ENCODE assay signal across 30 mouse cellular contexts in genomic region chr5:130355223-130355622, GRCm38 (mm10). TPM values are rescaled to one million over a fixed set of nuclear protein-coding genes. Genes with fewer than 3 reads are reported as not detected.
A peak's percentile ranks its signal among the peaks of the same experiment; 100 is the strongest.
DNase-seq lines count a peak whose midpoint lies in the region; ATAC-seq and TF ChIP-seq lines count a peak whose summit lies in the region.
"Had no signal": no experiment of that assay in that cellular context is flagged by ENCODE, and none has a peak within 500 bp of the region (broad histone marks: within the 10 kb centered on the region; RNA-seq: fewer than 3 reads in every experiment).

No protein-coding gene starts in this region.

- no peak for TF ChIP-seq EP300 in CH12.LX (IDR thresholded peaks at IDR 0.05; ENCODE audit: low read length)
- no peak for TF ChIP-seq EP300 in heart, adult 2 months (IDR thresholded peaks at IDR 0.05; ENCODE audit: insufficient read depth, low read depth, low read length)

- H3K27me3 ChIP-seq in hindbrain, postnatal 0 days (ENCODE audit: insufficient read depth, low read length) = no peaks in the 10 kb centered on the region
- no peaks in the 10 kb centered on the region for H3K27me3 ChIP-seq in hindbrain, embryonic 14.5 days (ENCODE audit: control insufficient read depth, insufficient read depth, low read length)
- H3K27me3 ChIP-seq in CH12.LX (replicated peaks) = no peaks in the 10 kb centered on the region
- no peaks in the 10 kb centered on the region for H3K27me3 ChIP-seq in heart, adult 2 months (ENCODE audit: control insufficient read depth, insufficient read depth, low read length)
- H3K27me3 ChIP-seq: heart, embryonic 12.5 days had no signal

- in situ Hi-C loops in CH12.LX (cut with MboI; ENCODE audit: low pct_ligation_motif_present, low pct_unique_long_range_greater_than_20kb, low sequenced_read_pairs) = no loop called here

- dilution Hi-C loops in CH12.LX (cut with MboI; ENCODE audit: extremely low pct_ligation_motif_present, extremely low pct_unique_long_range_greater_than_20kb, low sequenced_read_pairs) = no loop called here

- ATAC-seq in hindbrain, postnatal 0 days = no peak
- ATAC-seq in hindbrain, embryonic 14.5 days (ENCODE audit: low FRiP score) = no peak
- ATAC-seq: forebrain, embryonic 16.5 days had no signal

- H3K36me3 ChIP-seq in hindbrain, postnatal 0 days (ENCODE audit: insufficient read depth, low read length) = no peaks in the 10 kb centered on the region
- no peaks in the 10 kb centered on the region for H3K36me3 ChIP-seq in hindbrain, embryonic 14.5 days (replicated peaks; ENCODE audit: control insufficient read depth, insufficient read depth)
- no peaks in the 10 kb centered on the region for H3K36me3 ChIP-seq in CH12.LX (replicated peaks in 1 of 2; ENCODE audit: control insufficient read depth in 1 of 2, insufficient read depth in 1 of 2, low read length in 1 of 2)
- no peaks in the 10 kb centered on the region for H3K36me3 ChIP-seq in heart, adult 2 months (ENCODE audit: control insufficient read depth, insufficient read depth, low read length)
- H3K36me3 ChIP-seq: embryonic facial prominence, embryonic 10.5 days; heart, embryonic 12.5 days had no signal

- TF ChIP-seq CTCF in hindbrain, postnatal 0 days (IDR thresholded peaks at IDR 0.05; ENCODE audit: low read depth) = peak; percentile 47
- peak in 1 of 2 experiments; percentile 40; a peak in 2 of 4 replicates for TF ChIP-seq CTCF in CH12.LX (conservative IDR thresholded peaks at IDR 0.05 in 1 of 2, IDR thresholded peaks at IDR 0.05 in 1 of 2; ENCODE audit: low read depth in 2 of 2, low read length in 2 of 2)
- TF ChIP-seq CTCF in heart, adult 2 months (IDR thresholded peaks at IDR 0.05) = no peak

- TF ChIP-seq RAD21 in CH12.LX (IDR thresholded peaks at IDR 0.05; ENCODE audit: low read depth, low read length) = peak; percentile 28

- H3K79me2 ChIP-seq in CH12.LX (replicated peaks; ENCODE audit: control insufficient read depth, extremely low read depth, insufficient read depth, poor library complexity, severe bottlenecking) = no peaks in the 10 kb centered on the region
- no peaks in the 10 kb centered on the region for H3K79me2 ChIP-seq in heart, adult 2 months (replicated peaks; ENCODE audit: control insufficient read depth, insufficient read depth, low read length)

- WGBS in hindbrain, postnatal 0 days = 63% methylated on average over 7 of the region's 7 CpGs
- 64% methylated on average over 7 of the region's 7 CpGs for WGBS in hindbrain, embryonic 14.5 days
- WGBS in heart, adult 2 months = 54% methylated on average over 7 of the region's 7 CpGs

- no peak overlapping the region for H3K4me2 ChIP-seq in hindbrain, postnatal 0 days (ENCODE audit: low read depth, low read length)
- no peak overlapping the region for H3K4me2 ChIP-seq in hindbrain, embryonic 14.5 days (replicated peaks)
- 0 out of 2 replicates have a peak overlapping the region, but pooled peaks have one; percentile 21 for H3K4me2 ChIP-seq in CH12.LX (ENCODE audit: insufficient read depth, low read depth, poor library complexity, severe bottlenecking)
- H3K4me2 ChIP-seq: heart, embryonic 12.5 days; midbrain, embryonic 11.5 days had no signal

- no peak for TF ChIP-seq POLR2A in CH12.LX (IDR thresholded peaks at IDR 0.05; ENCODE audit: low read depth, low read length)
- TF ChIP-seq POLR2A in heart, adult 2 months (IDR thresholded peaks at IDR 0.05; ENCODE audit: insufficient read depth, low read depth, low read length) = no peak

- H3K4me3 ChIP-seq in hindbrain, postnatal 0 days (ENCODE audit: low read length) = no peak overlapping the region
- H3K4me3 ChIP-seq in hindbrain, embryonic 14.5 days (replicated peaks; ENCODE audit: low read length) = no peak overlapping the region
- no peak overlapping the region for H3K4me3 ChIP-seq in CH12.LX (replicated peaks in 1 of 3; ENCODE audit: low read depth in 2 of 3, low read length in 2 of 3, poor library complexity in 1 of 3)
- H3K4me3 ChIP-seq in heart, adult 2 months = no peak overlapping the region
- H3K4me3 ChIP-seq: embryonic facial prominence, embryonic 10.5 days; heart, embryonic 12.5 days had no signal

- peak; percentile 20 for DNase-seq in hindbrain, postnatal 0 days (ENCODE audit: low spot score)
- DNase-seq in hindbrain, embryonic 14.5 days (ENCODE audit: low spot score) = no peak
- DNase-seq in left cerebral cortex, postnatal 4 days = peak; percentile 29
- no peak for DNase-seq in left cerebral cortex, adult 8-10 months (ENCODE audit: low spot score in 2 of 2)
- DNase-seq in CH12.LX (ENCODE audit: extremely low read depth) (peak; percentile 3), adipocyte (ENCODE audit: low spot score) (no peak)
- no peak for DNase-seq in heart, adult 2 months
- DNase-seq: adrenal gland, postnatal 25 days; cerebellum, adult 11-12 months; gastrocnemius, postnatal 14 days; heart, adult 11 months; heart, postnatal 10 days; kidney, adult 11 months; kidney, postnatal 14 days; layer of hippocampus, adult 9-11 months; lung, postnatal 14 days had no signal

- H3K9ac ChIP-seq in hindbrain, postnatal 0 days (replicated peaks; ENCODE audit: low read length) = no peak overlapping the region
- no peak overlapping the region for H3K9ac ChIP-seq in hindbrain, embryonic 14.5 days
- H3K9ac ChIP-seq in CH12.LX (ENCODE audit: insufficient read depth, low read depth) = no peak overlapping the region
- H3K9ac ChIP-seq in heart, adult 2 months (ENCODE audit: low read depth, low read length) = no peak overlapping the region
- H3K9ac ChIP-seq: heart, embryonic 12.5 days had no signal

- H3K4me1 ChIP-seq in hindbrain, postnatal 0 days (ENCODE audit: insufficient read depth, low read length) = no peaks in the 10 kb centered on the region
- no peaks in the 10 kb centered on the region for H3K4me1 ChIP-seq in hindbrain, embryonic 14.5 days (replicated peaks; ENCODE audit: control insufficient read depth, insufficient read depth, low read length)
- no peaks in the 10 kb centered on the region for H3K4me1 ChIP-seq in CH12.LX (ENCODE audit: control insufficient read depth in 1 of 2, insufficient read depth in 2 of 2)
- H3K4me1 ChIP-seq in heart, adult 2 months (ENCODE audit: control insufficient read depth, insufficient read depth, low read length) = no peaks in the 10 kb centered on the region
- H3K4me1 ChIP-seq: embryonic facial prominence, embryonic 10.5 days; heart, embryonic 12.5 days had no signal

- H3K9me3 ChIP-seq in hindbrain, postnatal 0 days (ENCODE audit: low read length) = no peaks in the 10 kb centered on the region
- no peaks in the 10 kb centered on the region for H3K9me3 ChIP-seq in hindbrain, embryonic 14.5 days (ENCODE audit: control insufficient read depth, low read length)
- peaks cover 2% of the 10 kb centered on the region for H3K9me3 ChIP-seq in CH12.LX (replicated peaks; ENCODE audit: low read length)
- H3K9me3 ChIP-seq: embryonic facial prominence, embryonic 10.5 days; heart, embryonic 12.5 days had no signal

- H3K27ac ChIP-seq in hindbrain, postnatal 0 days = no peak overlapping the region
- H3K27ac ChIP-seq in hindbrain, embryonic 14.5 days = no peak overlapping the region
- no peak overlapping the region for H3K27ac ChIP-seq in CH12.LX (ENCODE audit: insufficient read depth, low read depth)
- H3K27ac ChIP-seq in heart, adult 2 months = no peak overlapping the region
- H3K27ac ChIP-seq: embryonic facial prominence, embryonic 10.5 days had no signal

- intact Hi-C loops in left cerebral cortex, postnatal 4 days (cut with DNase I) = no loop called here
- intact Hi-C loops in heart, adult 2 months (cut with DNase I) = no loop called here

TF ChIP-seq in CH12.LX, 34 proteins besides CTCF, POLR2A, EP300 and RAD21:
- TF ChIP-seq NRF1 (IDR thresholded peaks at IDR 0.05; ENCODE audit: low read depth, low read length) (no peak), CHD1 (IDR thresholded peaks at IDR 0.05; ENCODE audit: low read depth, low read length) (no peak), MXI1 (IDR thresholded peaks at IDR 0.05; ENCODE audit: low read depth, low read length) (no peak), MAZ (IDR thresholded peaks at IDR 0.05; ENCODE audit: low read depth, low read length) (no peak), CHD2 (IDR thresholded peaks at IDR 0.05; ENCODE audit: low read length) (no peak), SMC3 (IDR thresholded peaks at IDR 0.05; ENCODE audit: low read depth, low read length) (peak; percentile 20; the same call in 1 of the 2 replicates)

RNA-seq across cellular contexts. Expression of gene Caln1, which starts 14.0 kb away (rescaled TPM):
- 52.0 and 55.9 TPM in 2 replicates for total RNA-seq in hindbrain, postnatal 0 days (2014; rRNA removed)
- polyA plus RNA-seq in hindbrain, postnatal 0 days (2015; fragmentation: Nextera tagmentation; extraction: Ambion mirVana) = 55.0 and 55.4 TPM in 2 replicates
- polyA plus RNA-seq in hindbrain, embryonic 14.5 days (2014; fragmentation: Nextera tagmentation; extraction: Ambion mirVana) = 19.7 and 24.3 TPM in 2 replicates
- 100 to 1,000 TPM; 150 to 161 TPM for total RNA-seq in left cerebral cortex, postnatal 4 days (2021)
- total RNA-seq in left cerebral cortex, adult 8-10 months (2022) = 100 to 1,000 TPM; 131 to 176 (median 150) TPM
- under 0.01 and 0.08 TPM in 2 replicates for total RNA-seq in CH12.LX (2012; rRNA removed)
- not detected in 2 replicates for total RNA-seq in CH12.LX (2014; rRNA removed)
- 0.14 TPM in 1 of 2 replicates, not detected in the other for polyA plus RNA-seq in CH12.LX (2012; ENCODE audit: insufficient read length, low read depth)
- total RNA-seq in heart, adult 2 months (2021) = not detected
- not detected in 2 replicates for polyA plus RNA-seq in heart, adult 2 months (2012; rRNA removed)
- total RNA-seq: megakaryocyte progenitor cell, adult 5-6 weeks; monocyte, adult 5-6 weeks; neutrophil, adult 5-6 weeks had no signal
- polyA plus RNA-seq: liver, embryonic 16.5 days; small intestine, adult 2 months; thymus, postnatal 0 days had no signal

RNA-seq across cellular contexts. Expression of gene A330070K13Rik, which starts 29.2 kb away (rescaled TPM):
- not detected in 2 replicates for total RNA-seq in hindbrain, postnatal 0 days (2014; rRNA removed)
- polyA plus RNA-seq in hindbrain, postnatal 0 days (2015; fragmentation: Nextera tagmentation; extraction: Ambion mirVana) = 0.73 TPM in 1 of 2 replicates, not detected in the other
- polyA plus RNA-seq in hindbrain, embryonic 14.5 days (2014; fragmentation: Nextera tagmentation; extraction: Ambion mirVana) = not detected in 2 replicates
- not detected for total RNA-seq in left cerebral cortex, postnatal 4 days (2021)
- 1 to 10 TPM in 2 of 4 experiments, under 1 TPM in 2; 0.63 to 1.2 (median 1.0) TPM for total RNA-seq in left cerebral cortex, adult 8-10 months (2022)
- total RNA-seq in CH12.LX (2012; rRNA removed) (not detected in 2 replicates), CH12.LX (2014; rRNA removed) (not detected in 2 replicates)
- polyA plus RNA-seq in CH12.LX (2012; ENCODE audit: insufficient read length, low read depth) = not detected in 2 replicates
- not detected for total RNA-seq in heart, adult 2 months (2021)
- not detected in 2 replicates for polyA plus RNA-seq in heart, adult 2 months (2012; rRNA removed)
- total RNA-seq: adrenal gland, postnatal 25 days; gastrocnemius, postnatal 14 days; heart, postnatal 10 days; liver, adult 2 months; megakaryocyte progenitor cell, adult 5-6 weeks; monocyte, adult 5-6 weeks; neutrophil, adult 5-6 weeks had no signal
- polyA plus RNA-seq: embryonic facial prominence, embryonic 10.5 days; forebrain, embryonic 16.5 days; heart, embryonic 12.5 days; hindbrain, embryonic 11.5 days; limb, embryonic 11.5 days; liver, adult 2 months; liver, embryonic 16.5 days; midbrain, embryonic 11.5 days; small intestine, adult 2 months; stomach, embryonic 16.5 days; thymus, postnatal 0 days had no signal

Comparison
In these comparisons a context has a peak if more than half of its experiments do, and no peak if none do; other contexts are left out.
1. DNase-seq: peak in hindbrain, postnatal 0 days (single experiment), left cerebral cortex, postnatal 4 days (single experiment) and CH12.LX (single experiment); none in hindbrain, embryonic 14.5 days (single experiment), left cerebral cortex, adult 8-10 months (0 of 2), heart, adult 2 months (0 of 2) and adipocyte (single experiment).
2. RNA of gene Caln1, which starts 14.0 kb away (total RNA-seq): 150 to 161 TPM in left cerebral cortex, postnatal 4 days, 131 to 176 TPM in left cerebral cortex, adult 8-10 months and 52.0 to 55.9 TPM in hindbrain, postnatal 0 days; not detected in heart, adult 2 months and under 0.01 to 0.08 TPM in CH12.LX; every median in the first group is over 10 times any median in the second.